Mouse (Mus musculus) heart, postnatal 36 days (tissue): ENCODE measurements around the gene Lrch1. TPM values are rescaled to one million over a fixed set of nuclear protein-coding genes. Genes with fewer than 3 reads are reported as not detected.

Experiments
- DNase-seq, 2 experiments: peaks; one replicate each; pipeline ENCODE4 v3.0.0; 2021 to 2022
- intact Hi-C: fragments of 180-260 bp; cut with DNase I; formaldehyde crosslinking; loops from one replicate; pipeline ENCODE4 v1.15.1; 2025
- total RNA-seq, 2 experiments: library from RNA; stranded (reverse); gene quantifications; 2 replicates each; pipeline ENCODE4 v1.2.3; 2021

Lrch1 gene
- total RNA-seq, 2 experiments from 2014 or later, result 16.2 to 17.5 TPM

DNA sequence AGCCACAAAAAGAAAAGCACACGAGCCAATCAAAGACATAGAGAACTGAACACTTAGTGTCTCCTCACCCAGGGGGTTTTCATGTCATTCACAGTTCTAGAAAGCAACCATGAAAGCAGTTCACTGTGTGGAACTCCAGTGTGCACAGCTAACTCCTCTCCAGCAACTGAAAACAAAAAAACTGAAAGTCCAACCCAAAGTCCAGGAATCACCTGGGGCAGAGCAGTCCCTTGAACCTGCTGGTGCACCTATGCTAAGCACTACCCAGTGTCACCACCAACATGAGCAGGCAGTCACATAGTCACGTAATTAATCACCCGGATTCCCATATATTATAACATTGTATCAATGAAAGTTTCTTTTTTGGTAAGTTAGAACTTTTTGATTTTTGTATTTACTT, 23.2 kb downstream of the Lrch1 start:
- intact Hi-C loops, result no loop called here
- no peak for DNase-seq

DNA sequence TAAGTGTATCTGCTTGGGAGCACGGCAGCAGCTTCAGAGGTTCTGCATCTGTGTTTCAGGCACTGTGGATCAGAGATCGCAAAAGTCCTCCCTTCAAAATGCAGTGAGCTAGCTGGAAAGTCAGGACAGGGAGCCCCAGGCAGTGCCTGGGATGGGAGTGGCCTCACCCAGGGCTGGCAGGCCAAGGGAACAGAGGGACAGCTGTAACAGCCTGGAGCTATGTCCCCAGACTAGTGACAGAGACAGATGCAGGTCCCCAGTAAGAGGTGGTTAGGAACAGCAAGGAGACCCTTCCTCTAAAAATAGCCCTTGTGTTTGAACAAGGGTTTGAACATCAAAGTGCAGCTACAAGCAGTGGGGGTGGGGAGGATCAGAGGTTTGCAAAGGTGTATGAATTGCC, 23.6 kb downstream of the Lrch1 start:
- DNase-seq, result no peak
- intact Hi-C loops, result no loop called here

- no peak for DNase-seq
- intact Hi-C loops, result no loop called here
These were observed 25.5 kb downstream of the Lrch1 start for GRCm38 (mm10) chr14:74922039-74922736.

DNA sequence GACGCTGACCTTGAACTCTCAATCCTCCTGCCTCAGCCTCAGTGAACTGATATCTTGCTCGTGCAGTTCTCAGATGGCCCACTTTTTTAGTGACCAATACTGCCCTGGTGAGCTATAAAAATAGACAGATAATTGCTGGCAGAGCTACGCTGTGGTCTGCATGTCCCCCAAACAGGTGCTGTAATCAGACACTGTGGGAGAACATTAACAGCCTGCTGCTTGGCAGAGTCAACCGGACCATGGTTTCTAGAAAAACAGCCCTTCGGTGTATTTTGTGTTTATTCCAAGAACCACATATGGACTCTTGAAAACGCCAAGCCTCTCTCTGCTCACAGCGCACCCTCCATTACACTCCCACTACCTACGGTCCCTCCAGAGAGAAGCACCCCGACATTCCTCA, 26.2 kb downstream of the Lrch1 start:
- intact Hi-C loops, result no loop called here
- no peak for DNase-seq

- intact Hi-C loops, result no loop called here
- DNase-seq, result no peak
These were observed 28.5 kb downstream of the Lrch1 start for GRCm38 (mm10) chr14:74919132-74919531.

DNA sequence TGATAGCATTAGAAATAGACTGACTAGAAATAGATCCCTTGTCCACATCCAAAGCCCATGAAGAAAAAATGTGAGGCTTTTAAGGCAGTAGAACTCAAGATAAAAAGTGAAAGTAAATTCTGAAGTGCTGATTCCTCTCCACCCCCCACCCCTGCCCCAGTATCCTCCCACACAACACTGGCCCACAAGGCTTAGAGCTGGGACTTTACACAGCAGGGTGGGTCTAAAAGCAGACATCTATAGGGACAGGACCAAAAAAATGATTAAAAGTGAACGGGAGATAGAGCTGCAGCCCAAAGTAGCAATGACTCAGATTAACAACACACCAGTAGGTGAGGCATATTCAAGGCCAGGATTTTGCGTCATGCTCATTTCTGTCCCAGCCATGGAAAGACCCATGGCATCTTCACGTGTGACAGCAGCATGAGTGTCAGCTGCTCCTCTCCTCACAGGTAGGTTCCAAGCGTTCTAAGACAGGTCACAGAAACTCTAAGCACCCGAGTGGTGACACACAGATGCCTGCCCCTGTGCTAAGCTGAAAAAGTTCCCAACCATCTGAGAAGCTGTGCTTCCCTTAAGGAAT, 29.1 kb downstream of the Lrch1 start:
- intact Hi-C loops, result no loop called here
- no peak for DNase-seq

DNA sequence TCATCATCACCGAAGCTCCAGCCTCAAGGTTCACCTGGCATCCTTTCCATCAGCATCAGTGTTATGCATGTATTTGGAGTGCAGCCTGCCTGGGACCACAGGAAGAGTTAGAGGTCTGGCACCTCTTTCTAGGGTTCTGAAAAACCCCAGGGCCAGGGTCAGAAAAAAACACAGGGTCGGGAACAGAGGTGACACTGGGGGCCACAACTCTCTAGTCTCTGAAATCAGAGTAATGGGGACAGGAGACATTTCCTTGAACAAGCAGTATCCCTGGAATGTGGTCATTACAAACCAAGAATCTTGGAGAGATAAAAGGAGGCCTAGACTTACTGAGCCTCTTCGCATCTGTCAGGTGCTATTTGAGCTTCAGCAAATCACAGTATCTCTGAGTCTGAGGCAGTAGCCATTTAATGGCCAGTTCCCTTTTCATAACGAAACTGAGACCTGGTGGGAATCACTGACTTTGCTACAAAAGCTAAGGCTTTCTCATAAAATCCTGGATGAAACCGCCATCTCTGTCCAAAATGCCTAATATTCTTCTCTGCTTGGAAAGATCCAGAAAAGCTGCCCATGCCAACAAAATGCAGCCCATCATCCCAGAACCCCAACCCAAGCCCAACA, 30.1 kb downstream of the Lrch1 start:
- intact Hi-C loops, result no loop called here
- no peak for DNase-seq

GRCm38 (mm10) chr14:74916691-74917090, 31.0 kb downstream of the Lrch1 start:
- no peak for DNase-seq
- intact Hi-C loops, result no loop called here

- intact Hi-C loops, result no loop called here
- DNase-seq, result no peak
These were observed 31.6 kb downstream of the Lrch1 start for GRCm38 (mm10) chr14:74916075-74916474.

DNA sequence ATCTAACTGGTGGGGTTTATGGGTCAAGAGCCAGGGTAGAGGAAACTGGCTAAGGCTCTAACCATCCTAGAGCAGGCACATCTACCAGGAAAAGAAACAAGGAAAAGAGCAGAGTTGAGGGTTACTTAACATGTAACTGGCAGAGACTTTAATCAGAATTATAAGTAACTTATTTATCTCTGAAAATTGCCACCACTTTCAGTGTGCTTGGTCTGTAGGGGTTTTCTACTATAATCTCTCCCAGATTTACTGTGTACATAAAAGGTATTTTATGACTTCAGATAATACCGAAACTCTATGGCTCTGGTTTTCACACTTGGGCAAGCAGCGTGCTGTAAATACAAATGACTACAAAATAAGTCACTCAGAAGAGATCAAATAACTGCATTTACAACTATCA, 32.0 kb downstream of the Lrch1 start:
- DNase-seq, result no peak
- intact Hi-C loops, result no loop called here

GRCm38 (mm10) chr14:74915025-74915424, 32.7 kb downstream of the Lrch1 start:
- DNase-seq, result no peak
- intact Hi-C loops, result no loop called here

GRCm38 (mm10) chr14:74913381-74914230, 34.1 kb downstream of the Lrch1 start:
- DNase-seq, result peak in 1 of 2 experiments; percentile 38
- intact Hi-C loops, result loop anchor here (2.0 kb wide), 1 partner anchor 33 kb away; the partner anchor contains the start of gene Lrch1

DNA sequence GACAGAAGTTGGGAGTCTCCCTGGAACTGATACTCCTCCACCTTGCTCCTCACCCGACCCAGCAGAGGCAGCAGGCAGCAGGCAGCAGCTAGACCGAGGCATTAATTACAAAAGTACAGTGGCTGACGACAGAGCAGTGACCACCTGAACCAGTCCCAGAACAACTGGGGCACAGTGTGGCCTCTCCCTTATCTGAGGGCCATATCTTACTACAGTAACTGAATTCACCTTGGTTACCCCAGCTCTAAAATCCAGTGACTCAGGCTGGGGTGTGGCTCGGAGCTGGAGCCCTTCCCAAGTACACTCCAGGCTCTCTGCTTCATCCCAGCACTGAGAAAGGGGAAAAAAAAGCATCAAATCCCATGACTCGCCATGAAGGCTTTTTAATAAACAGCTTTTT, 37.3 kb downstream of the Lrch1 start:
- no peak for DNase-seq
- intact Hi-C loops, result no loop called here

- intact Hi-C loops, result no loop called here
These were observed 38.7 kb downstream of the Lrch1 start for GRCm38 (mm10) chr14:74909021-74909420.

GRCm38 (mm10) chr14:74908250-74908649, 39.4 kb downstream of the Lrch1 start:
- no peak for DNase-seq
- intact Hi-C loops, result no loop called here

More at GRCm38 (mm10) chr14:74909021-74909420, 38.7 kb downstream of the Lrch1 start:
- DNase-seq, result no peak

DNA sequence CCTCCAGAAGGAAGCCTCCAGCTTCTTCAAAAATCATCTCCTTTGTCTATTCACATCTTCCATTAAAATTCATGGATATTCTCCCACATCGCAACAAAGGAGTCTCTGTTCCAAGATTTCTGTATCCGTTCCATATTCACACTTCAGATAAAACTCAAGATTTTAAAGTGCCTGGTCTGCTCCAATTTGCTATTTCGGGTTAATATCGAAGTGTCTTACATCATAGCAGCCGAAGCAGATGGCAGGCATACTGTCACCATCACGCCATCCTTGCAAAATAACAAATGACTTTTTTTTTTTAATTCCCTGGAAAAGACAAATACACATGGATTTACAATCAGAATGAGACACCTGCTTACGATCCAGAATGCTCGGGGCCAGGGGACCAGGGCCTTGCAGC, 40.0 kb downstream of the Lrch1 start:
- DNase-seq, result no peak
- intact Hi-C loops, result no loop called here

DNA sequence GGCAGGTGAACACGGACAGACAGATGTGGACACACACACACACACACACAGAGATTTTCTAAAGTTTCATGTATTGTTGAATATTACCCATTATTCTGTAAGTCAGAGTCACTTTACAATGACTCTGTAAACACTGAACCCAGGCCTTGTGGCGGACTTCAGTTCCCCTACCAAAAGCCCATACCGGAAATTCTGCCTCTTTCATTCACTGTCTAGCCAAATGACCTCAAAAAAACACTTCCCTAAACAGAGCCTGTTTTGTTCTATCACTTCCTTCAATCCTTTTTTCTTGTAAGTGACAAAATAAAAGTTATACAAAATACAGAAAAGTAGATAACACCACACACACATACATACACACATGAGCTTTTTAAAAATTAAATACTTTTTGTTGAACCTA, 41.7 kb downstream of the Lrch1 start:
- intact Hi-C loops, result no loop called here
- no peak for DNase-seq

DNA sequence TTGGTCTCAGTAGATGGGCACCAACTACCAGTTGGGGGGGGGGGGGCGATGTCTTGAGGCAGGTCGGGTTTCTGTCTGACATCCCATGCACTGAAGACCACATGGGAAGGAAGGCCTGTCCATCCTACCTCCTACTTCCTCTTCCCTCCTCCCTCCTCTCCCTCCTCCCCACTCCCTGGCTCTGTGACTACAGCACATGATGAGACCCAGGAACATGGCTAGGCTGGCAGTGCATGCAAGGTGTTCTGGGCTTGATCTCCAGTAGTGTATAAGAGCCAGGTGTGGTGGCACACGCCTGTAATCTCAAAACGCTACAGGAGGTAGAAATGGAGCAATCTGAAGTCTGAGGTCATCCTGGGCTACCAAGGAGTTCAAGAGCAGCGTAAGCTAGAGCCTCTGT, 43.2 kb downstream of the Lrch1 start:
- DNase-seq, result no peak
- intact Hi-C loops, result loop anchor here (5.0 kb wide), 2 partner anchors 37 to 43 kb away; partner anchors contain the start of gene Lrch1

- peak; percentile 66 to 72 for DNase-seq
- intact Hi-C loops, result loop anchor here (5.0 kb wide), 2 partner anchors 36 to 44 kb away; partner anchors contain the start of gene Lrch1
These were observed 44.6 kb downstream of the Lrch1 start for GRCm38 (mm10) chr14:74903047-74903446.

DNA sequence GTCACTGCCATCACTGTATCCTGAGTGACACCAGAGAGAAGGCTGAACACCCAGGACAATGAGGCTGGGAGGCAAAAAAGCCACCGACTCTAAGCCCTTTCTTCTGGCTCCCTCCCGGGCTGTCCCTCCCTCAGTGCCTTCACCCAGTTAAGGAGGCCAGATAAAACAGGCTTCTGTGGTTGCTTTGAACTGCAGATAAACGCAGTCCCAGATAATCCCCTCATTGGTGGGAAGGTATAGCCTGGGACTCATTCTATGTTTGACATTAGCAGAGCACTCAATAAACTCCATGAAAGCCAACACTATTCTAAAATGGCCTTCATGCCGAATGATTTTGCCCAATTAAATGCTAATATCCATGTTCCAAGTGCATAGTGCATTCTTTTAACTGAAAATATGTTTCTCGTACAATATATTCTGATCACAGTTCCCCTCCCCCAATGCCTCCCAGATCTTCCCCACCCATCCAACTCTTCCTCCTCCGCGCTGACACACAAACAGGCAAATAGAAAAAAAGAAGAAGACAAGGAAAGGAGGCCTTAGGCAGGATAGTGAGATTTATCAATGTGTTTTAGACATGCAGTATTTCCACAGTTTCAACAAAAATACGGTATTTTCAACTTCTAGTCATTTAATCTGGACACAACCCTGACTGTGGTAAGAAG, 46.8 kb downstream of the Lrch1 start:
- no peak for DNase-seq
- intact Hi-C loops, result loop anchor here (5.0 kb wide), 2 partner anchors 34 to 46 kb away; partner anchors contain the start of gene Lrch1
